Mouse (Mus musculus) neural tube, embryonic 12.5 days (tissue): ENCODE data around the gene Spag16. TPM values are rescaled to one million over a fixed set of nuclear protein-coding genes. Genes with fewer than 3 reads are reported as not detected.
"Not testable (repeated sequence)": the region's sequence is repeated elsewhere in the genome, so short reads cannot be mapped to it uniquely, and the experiment has no call there.

Experiments used
- ATAC-seq: fragments of 200-750 bp; cut with Nextera tagmentation; 2 replicates; pipeline ENCODE4 v1.8.0; 2017; ENCODE audit warnings: low read depth, mild to moderate bottlenecking, moderate TSS enrichment, moderate library complexity; ENCODE audit not compliant: low FRiP score
- H3K27ac ChIP-seq: fragments of 300-500 bp; sonication (generic); 2 replicates; pipeline ENCODE4 v1.5.1; 2016
- H3K27me3 ChIP-seq: fragments of 300-500 bp; sonication (generic); replicated peaks from 2 replicates; pipeline ENCODE4 v1.6.1; 2016; ENCODE audit warnings: mild to moderate bottlenecking
- H3K36me3 ChIP-seq: fragments of 300-500 bp; sonication (generic); 2 replicates; pipeline ENCODE4 v1.6.1; 2016; ENCODE audit warnings: mild to moderate bottlenecking
- H3K4me1 ChIP-seq: fragments of 300-500 bp; sonication (generic); 2 replicates; pipeline ENCODE4 v1.6.1; 2016
- H3K4me2 ChIP-seq: fragments of 300-500 bp; sonication (generic); replicated peaks from 2 replicates; pipeline ENCODE4 v1.6.1; 2016; ENCODE audit warnings: mild to moderate bottlenecking
- H3K4me3 ChIP-seq: fragments of 300-500 bp; sonication (generic); 2 replicates; pipeline ENCODE4 v1.5.1; 2016
- H3K9ac ChIP-seq: fragments of 300-500 bp; sonication (generic); 2 replicates; pipeline ENCODE4 v1.6.1; 2016; ENCODE audit warnings: mild to moderate bottlenecking
- H3K9me3 ChIP-seq: fragments of 300-500 bp; sonication (generic); 2 replicates; pipeline ENCODE4 v1.6.1; 2016; ENCODE audit warnings: mild to moderate bottlenecking
- WGBS: fragments of 180-500 bp; shearing (Covaris S2); methylation state at CpG from one replicate; pipeline ENCODE4 v1.1.7; 2016; 5-methylcytosine and 5-hydroxymethylcytosine counted together
- polyA plus RNA-seq: library from polyadenylated mRNA; unstranded; fragments of >200 nt; fragmentation: Nextera tagmentation; extraction: Ambion mirVana; gene quantifications from 2 replicates; pipeline ENCODE4 v1.2.1, GENCODE M21; 2016

Spag16 gene
- polyA plus RNA-seq, 1 experiment from 2014 or later = 1.8 TPM

- ATAC-seq, H3K9ac ChIP-seq, H3K4me3 ChIP-seq, H3K36me3 ChIP-seq, H3K4me2 ChIP-seq, H3K27ac ChIP-seq, H3K9me3 ChIP-seq, H3K27me3 ChIP-seq, H3K4me1 ChIP-seq: not testable (repeated sequence)
- 89% methylated on average over 4 of the region's 4 CpGs for WGBS
Measured at GRCm38 (mm10) chr1:69833476-69833875, 6.7 kb downstream of the Spag16 start.

DNA sequence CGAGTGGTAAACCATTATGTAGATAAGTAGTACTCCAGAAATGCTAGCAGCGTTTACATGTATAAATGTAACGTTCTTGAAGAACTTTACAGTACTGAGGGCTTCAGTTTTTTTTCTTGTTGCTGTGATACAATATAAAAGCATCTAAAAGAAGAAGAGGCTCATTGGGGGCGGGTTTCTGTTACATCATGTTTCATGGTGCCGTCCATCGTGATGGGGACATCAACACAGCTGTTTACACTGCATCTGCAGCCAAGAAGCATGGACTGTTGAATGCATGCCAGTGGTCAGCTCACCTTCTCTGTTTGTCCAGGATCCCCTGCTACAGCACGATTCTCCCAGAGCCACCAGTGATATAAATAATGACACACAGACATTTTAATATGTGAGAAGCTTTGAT, 26.7 kb downstream of the Spag16 start:
- Histone ChIP-seq H3K36me3 (no peaks in the 10 kb centered on the region), H3K4me2 (no peak overlapping the region), H3K4me3 (no peak overlapping the region), H3K9ac (no peak overlapping the region), H3K27ac (no peak overlapping the region), H3K27me3 (no peaks in the 10 kb centered on the region), H3K4me1 (no peaks in the 10 kb centered on the region), H3K9me3 (no peaks in the 10 kb centered on the region)
- 85% methylated on average over 7 of the region's 7 CpGs for WGBS
- ATAC-seq = no peak

GRCm38 (mm10) chr1:69867776-69868175, 41.0 kb downstream of the Spag16 start:
- no peak for ATAC-seq
- H3K4me2 ChIP-seq = no peak overlapping the region
- no peaks in the 10 kb centered on the region for H3K27me3 ChIP-seq
- H3K9ac ChIP-seq = no peak overlapping the region
- WGBS = 67% methylated on average over 4 of the region's 4 CpGs
- no peak overlapping the region for H3K27ac ChIP-seq
- H3K9me3 ChIP-seq = no peaks in the 10 kb centered on the region
- no peak overlapping the region for H3K4me3 ChIP-seq
- H3K36me3 ChIP-seq = no peaks in the 10 kb centered on the region
- no peaks in the 10 kb centered on the region for H3K4me1 ChIP-seq

- no peak overlapping the region for H3K4me2 ChIP-seq
- no peak overlapping the region for H3K4me3 ChIP-seq
- H3K27ac ChIP-seq = no peak overlapping the region
- H3K27me3 ChIP-seq = no peaks in the 10 kb centered on the region
- WGBS = 61% methylated on average over 3 of the region's 3 CpGs
- no peaks in the 10 kb centered on the region for H3K4me1 ChIP-seq
- H3K9ac ChIP-seq = no peak overlapping the region
- ATAC-seq = no peak
- H3K36me3 ChIP-seq = no peaks in the 10 kb centered on the region
- no peaks in the 10 kb centered on the region for H3K9me3 ChIP-seq
Measured at GRCm38 (mm10) chr1:69956606-69957005, 129.8 kb downstream of the Spag16 start.

- no peak for ATAC-seq
- H3K9ac ChIP-seq = no peak overlapping the region
- H3K36me3 ChIP-seq = no peaks in the 10 kb centered on the region
- no peaks in the 10 kb centered on the region for H3K4me1 ChIP-seq
- no peaks in the 10 kb centered on the region for H3K9me3 ChIP-seq
- no peak overlapping the region for H3K27ac ChIP-seq
- no peaks in the 10 kb centered on the region for H3K27me3 ChIP-seq
- H3K4me2 ChIP-seq = no peak overlapping the region
- no peak overlapping the region for H3K4me3 ChIP-seq
Measured at GRCm38 (mm10) chr1:69996874-69997273, 170.1 kb downstream of the Spag16 start.

DNA sequence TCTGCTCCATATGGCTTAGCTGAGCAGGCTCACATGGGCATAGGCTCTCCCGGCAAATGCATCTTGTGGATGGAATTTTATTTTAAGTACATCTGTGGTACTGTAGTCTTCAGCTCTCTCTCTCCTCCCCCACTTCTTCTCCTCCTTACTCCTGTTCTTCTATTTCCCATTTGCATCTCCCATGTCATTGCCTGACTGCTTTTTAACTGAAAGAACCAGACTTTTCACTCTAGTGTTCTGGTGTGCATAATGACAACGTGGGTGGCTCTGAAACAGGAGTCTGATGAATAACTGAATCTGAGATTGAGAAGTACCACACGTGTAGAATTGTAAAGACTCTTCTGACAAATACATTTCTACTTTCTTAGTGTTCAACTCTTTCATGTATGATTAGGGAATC, 186.2 kb downstream of the Spag16 start:
- WGBS = 78% methylated on average over 3 of the region's 3 CpGs
- H3K4me1 ChIP-seq = no peaks in the 10 kb centered on the region
- H3K27ac ChIP-seq = no peak overlapping the region
- H3K4me3 ChIP-seq = no peak overlapping the region
- H3K9ac ChIP-seq = no peak overlapping the region
- no peaks in the 10 kb centered on the region for H3K27me3 ChIP-seq
- no peak overlapping the region for H3K4me2 ChIP-seq
- ATAC-seq = no peak
- H3K36me3 ChIP-seq = no peaks in the 10 kb centered on the region
- H3K9me3 ChIP-seq = no peaks in the 10 kb centered on the region

- Histone ChIP-seq H3K4me2 (no peak overlapping the region), H3K9me3 (no peaks in the 10 kb centered on the region), H3K4me3 (no peak overlapping the region), H3K27me3 (no peaks in the 10 kb centered on the region), H3K27ac (no peak overlapping the region), H3K4me1 (no peaks in the 10 kb centered on the region), H3K36me3 (no peaks in the 10 kb centered on the region), H3K9ac (no peak overlapping the region)
- 87% methylated on average over 3 of the region's 3 CpGs for WGBS
- ATAC-seq = no peak
Measured at GRCm38 (mm10) chr1:70037384-70037783, 210.6 kb downstream of the Spag16 start.

- Histone ChIP-seq H3K27ac (no peak overlapping the region), H3K36me3 (no peaks in the 10 kb centered on the region), H3K4me1 (no peaks in the 10 kb centered on the region), H3K9ac (no peak overlapping the region), H3K27me3 (no peaks in the 10 kb centered on the region), H3K4me2 (no peak overlapping the region), H3K9me3 (no peaks in the 10 kb centered on the region), H3K4me3 (no peak overlapping the region)
- WGBS = 29% methylated on average over 1 of the region's 1 CpGs
- ATAC-seq = no peak
Measured at GRCm38 (mm10) chr1:70067404-70067803, 240.6 kb downstream of the Spag16 start.

GRCm38 (mm10) chr1:70073440-70073839, 246.7 kb downstream of the Spag16 start:
- H3K9me3 ChIP-seq = no peaks in the 10 kb centered on the region
- 24% methylated on average over 6 of the region's 6 CpGs for WGBS
- peaks cover 4% of the 10 kb centered on the region; the same call in 1 of the 2 replicates for H3K4me1 ChIP-seq
- no peak overlapping the region for H3K9ac ChIP-seq
- no peaks in the 10 kb centered on the region for H3K27me3 ChIP-seq
- H3K4me2 ChIP-seq = no peak overlapping the region
- no peak overlapping the region for H3K27ac ChIP-seq
- no peaks in the 10 kb centered on the region for H3K36me3 ChIP-seq
- ATAC-seq = no peak
- H3K4me3 ChIP-seq = no peak overlapping the region

DNA sequence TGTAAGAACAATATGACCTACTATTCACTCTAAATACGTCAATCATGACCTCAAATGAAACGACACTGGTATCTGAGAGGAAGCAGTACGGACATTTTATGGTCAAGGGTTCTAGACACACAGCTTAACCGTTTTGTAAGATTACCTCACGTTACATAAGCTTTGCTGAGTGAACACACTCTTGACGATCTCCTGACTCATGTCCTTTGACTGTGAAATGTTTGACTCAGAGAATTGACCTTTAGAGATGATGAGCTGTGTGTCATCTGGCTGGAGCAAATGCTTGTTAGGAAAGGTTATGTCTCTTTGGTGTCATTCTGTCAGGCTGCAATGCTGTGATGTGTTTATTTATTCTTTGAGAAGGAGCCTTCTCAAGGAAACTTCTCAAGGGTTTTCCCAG, 252.0 kb downstream of the Spag16 start:
- no peaks in the 10 kb centered on the region for H3K4me1 ChIP-seq
- no peak for ATAC-seq

DNA sequence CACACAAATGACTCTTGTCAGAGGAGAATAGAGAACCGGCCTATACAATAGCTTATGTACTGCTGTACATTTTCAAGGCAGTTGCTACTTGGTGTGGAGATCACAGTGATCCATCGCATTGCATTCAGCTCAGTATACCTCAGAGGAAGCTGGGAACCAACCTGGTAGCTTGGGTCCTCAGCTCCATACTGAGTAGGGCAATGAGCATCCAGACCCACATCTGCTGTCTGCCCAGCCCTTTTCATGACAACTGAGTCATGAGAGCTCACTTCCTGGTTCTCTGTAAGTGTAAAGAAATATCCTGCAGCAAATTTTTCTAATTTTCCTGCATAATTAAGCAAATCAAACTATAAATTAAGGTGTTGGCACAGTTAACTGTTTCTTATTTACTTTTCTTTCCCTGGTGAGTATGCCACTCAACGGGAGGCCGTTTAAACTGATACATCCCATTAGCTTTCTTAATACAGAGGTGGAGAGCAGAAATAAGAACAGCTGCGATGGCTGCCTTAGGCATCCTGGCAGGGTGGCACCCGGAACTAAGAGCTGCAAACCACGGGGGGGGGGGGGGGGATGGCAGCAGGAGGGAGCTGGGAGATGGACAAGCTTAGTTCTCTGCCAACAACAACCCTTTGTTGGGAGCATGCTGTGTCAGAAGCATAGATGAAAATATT, 255.6 kb downstream of the Spag16 start:
- Histone ChIP-seq H3K9me3 (no peaks in the 10 kb centered on the region), H3K4me3 (no peak overlapping the region), H3K36me3 (no peaks in the 10 kb centered on the region), H3K4me1 (no peaks in the 10 kb centered on the region), H3K27ac (no peak overlapping the region), H3K4me2 (no peak overlapping the region), H3K27me3 (no peaks in the 10 kb centered on the region), H3K9ac (no peak overlapping the region)
- ATAC-seq = peak; percentile 76
- WGBS = 57% methylated on average over 7 of the region's 7 CpGs

More for the DNA sequence above, 252.0 kb downstream of the Spag16 start:
- Histone ChIP-seq H3K36me3 (no peaks in the 10 kb centered on the region), H3K4me2 (no peak overlapping the region), H3K27me3 (no peaks in the 10 kb centered on the region), H3K9ac (no peak overlapping the region), H3K9me3 (no peaks in the 10 kb centered on the region), H3K4me3 (no peak overlapping the region), H3K27ac (no peak overlapping the region)
- WGBS = 86% methylated on average over 6 of the region's 6 CpGs

GRCm38 (mm10) chr1:70104683-70105082, 277.9 kb downstream of the Spag16 start:
- WGBS = 88% methylated on average over 8 of the region's 8 CpGs
- no peaks in the 10 kb centered on the region for H3K9me3 ChIP-seq
- no peaks in the 10 kb centered on the region for H3K27me3 ChIP-seq
- H3K36me3 ChIP-seq = no peaks in the 10 kb centered on the region
- H3K4me2 ChIP-seq = no peak overlapping the region
- no peak overlapping the region for H3K27ac ChIP-seq
- H3K4me1 ChIP-seq = no peaks in the 10 kb centered on the region
- ATAC-seq = no peak
- H3K4me3 ChIP-seq = no peak overlapping the region
- H3K9ac ChIP-seq = no peak overlapping the region

DNA sequence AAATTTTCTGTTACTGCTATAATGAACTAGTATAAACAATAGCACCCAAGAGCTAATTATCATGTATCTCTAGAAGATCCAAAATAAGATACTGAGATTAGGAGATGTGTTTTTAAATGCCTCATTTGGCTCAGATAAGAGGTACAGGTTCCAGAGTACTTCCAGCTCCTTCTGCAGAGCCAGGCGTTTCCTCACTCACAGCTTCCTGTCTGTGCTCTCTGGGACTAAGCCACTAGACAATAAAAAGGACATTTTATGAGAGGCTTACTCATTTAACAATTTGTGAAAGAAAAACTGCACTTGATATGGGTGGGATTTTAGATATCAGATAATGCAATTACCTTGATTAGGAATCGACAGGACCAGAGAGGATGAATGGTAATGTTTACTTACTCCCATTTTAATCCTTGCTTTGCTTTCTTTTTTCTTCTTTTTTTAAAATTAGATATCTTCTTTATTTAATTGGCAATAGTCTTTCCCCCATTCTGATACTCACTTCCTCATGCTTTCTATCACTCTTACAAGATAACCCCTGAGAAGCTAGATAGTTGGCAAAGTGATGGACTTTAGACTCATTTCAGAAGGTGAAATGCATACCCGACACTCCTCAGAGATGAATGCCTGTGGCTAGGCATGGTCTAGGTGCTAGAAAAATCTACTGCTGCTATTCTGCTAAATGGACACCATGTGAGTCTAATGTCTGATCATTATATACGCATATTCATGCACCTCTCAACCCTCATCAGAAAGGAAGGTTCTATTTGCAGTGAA, 289.6 kb downstream of the Spag16 start:
- H3K4me3 ChIP-seq = no peak overlapping the region
- H3K27ac ChIP-seq = no peak overlapping the region
- WGBS = 87% methylated on average over 4 of the region's 4 CpGs
- ATAC-seq = no peak
- no peaks in the 10 kb centered on the region for H3K27me3 ChIP-seq
- no peaks in the 10 kb centered on the region for H3K9me3 ChIP-seq
- H3K9ac ChIP-seq = no peak overlapping the region
- H3K4me2 ChIP-seq = no peak overlapping the region
- H3K36me3 ChIP-seq = no peaks in the 10 kb centered on the region
- no peaks in the 10 kb centered on the region for H3K4me1 ChIP-seq
